Mouse (Mus musculus) CH12.LX (cell line): ENCODE results near the gene H2-Eb2. TPM values are rescaled to one million over a fixed set of nuclear protein-coding genes. Genes with fewer than 3 reads are reported as not detected.

Source experiments
- DNase-seq: peaks from one replicate; pipeline ENCODE4 v3.0.0-alpha.2; 2013; ENCODE audit errors: extremely low read depth
- H3K27ac ChIP-seq: 2 replicates; pipeline ENCODE4 v1.5.1; 2012; ENCODE audit warnings: low read depth, mild to moderate bottlenecking, control low read depth, moderate library complexity; ENCODE audit not compliant: insufficient read depth
- H3K27me3 ChIP-seq: replicated peaks from 2 replicates; pipeline ENCODE3; 2012; ENCODE audit warnings: inconsistent platforms
- H3K36me3 ChIP-seq, 2 experiments: replicated peaks in 1 of 2; 2 replicates each; pipeline versions ENCODE3 to v1.6.1; 2012; ENCODE audit warnings: inconsistent platforms in 1 of 2, low read length in 1 of 2, mild to moderate bottlenecking in 1 of 2, mixed read lengths in 1 of 2, moderate library complexity in 1 of 2; ENCODE audit not compliant: control insufficient read depth in 1 of 2, insufficient read depth in 1 of 2
- H3K4me1 ChIP-seq, 2 experiments: 2 replicates each; pipeline ENCODE4 v1.6.1; 2012; ENCODE audit warnings: inconsistent platforms in 1 of 2, moderate library complexity in 1 of 2; ENCODE audit not compliant: insufficient read depth in 2 of 2, control insufficient read depth in 1 of 2
- H3K4me2 ChIP-seq: 2 replicates; pipeline ENCODE4 v1.6.1; 2012; ENCODE audit warnings: low read depth, mild to moderate bottlenecking, control low read depth; ENCODE audit not compliant: poor library complexity, insufficient read depth, severe bottlenecking
- H3K4me3 ChIP-seq, 3 experiments: fragments of 150-350 bp in 1 of 3; sonication (generic) in 1 of 3; replicated peaks in 1 of 3; 2 replicates each; pipeline versions ENCODE3 to v1.5.1; 2011 to 2012; ENCODE audit warnings: low read depth in 2 of 3, low read length in 2 of 3, mild to moderate bottlenecking in 2 of 3, moderate library complexity in 2 of 3, control low read depth in 1 of 3, improper control_type of control experiment in 1 of 3, inconsistent platforms in 1 of 3, mixed read lengths in 1 of 3; ENCODE audit not compliant: poor library complexity in 1 of 3
- H3K79me2 ChIP-seq: replicated peaks from 2 replicates; pipeline ENCODE4 v1.6.1; 2012; ENCODE audit warnings: mild to moderate bottlenecking, moderate library complexity; ENCODE audit not compliant: control insufficient read depth, poor library complexity, insufficient read depth, severe bottlenecking; ENCODE audit errors: extremely low read depth
- H3K9ac ChIP-seq: 2 replicates; pipeline ENCODE4 v1.6.1; 2012; ENCODE audit warnings: low read depth, mild to moderate bottlenecking, control low read depth, moderate library complexity; ENCODE audit not compliant: insufficient read depth
- H3K9me3 ChIP-seq: replicated peaks from 2 replicates; pipeline ENCODE3; 2012; ENCODE audit warnings: low read length, inconsistent platforms, mixed read lengths
- BHLHE40 ChIP-seq: IDR thresholded peaks from 2 replicates; pipeline ENCODE4 v1.6.1; 2011; ENCODE audit warnings: mild to moderate bottlenecking, low read depth, low read length, improper control_type of control experiment
- CTCF ChIP-seq, 2 experiments: IDR thresholded peaks in 1 of 2; conservative IDR thresholded peaks in 1 of 2; 2 replicates each; pipeline ENCODE4 v1.5.1; 2011 to 2012; ENCODE audit warnings: low read depth in 2 of 2, low read length in 2 of 2, improper control_type of control experiment in 1 of 2, inconsistent platforms in 1 of 2, mild to moderate bottlenecking in 1 of 2, moderate library complexity in 1 of 2
- E2F4 ChIP-seq: IDR thresholded peaks from 2 replicates; pipeline ENCODE4 v1.6.1; 2011; ENCODE audit warnings: low read depth, low read length, improper control_type of control experiment; ENCODE audit not compliant: insufficient replicate concordance
- ELF1 ChIP-seq: IDR thresholded peaks from 2 replicates; pipeline ENCODE4 v1.6.1; 2014; ENCODE audit warnings: low read depth, mild to moderate bottlenecking, inconsistent platforms, low read length, improper control_type of control experiment
- ETS1 ChIP-seq: conservative IDR thresholded peaks from 2 replicates; pipeline ENCODE4 v1.6.1; 2012; ENCODE audit warnings: low read depth, mild to moderate bottlenecking, inconsistent platforms, low read length, improper control_type of control experiment, moderate library complexity
- GABPA ChIP-seq: IDR thresholded peaks from 2 replicates; pipeline ENCODE4 v1.6.1; 2012; ENCODE audit warnings: low read depth, low read length, improper control_type of control experiment, inconsistent platforms; ENCODE audit not compliant: insufficient replicate concordance
- HCFC1 ChIP-seq: IDR thresholded peaks from 2 replicates; pipeline ENCODE4 v1.6.1; 2012; ENCODE audit warnings: low read depth, mild to moderate bottlenecking, inconsistent platforms, low read length, improper control_type of control experiment
- IRF4 ChIP-seq: IDR thresholded peaks from 2 replicates; pipeline ENCODE4 v1.6.1; 2014; ENCODE audit warnings: low read depth, mild to moderate bottlenecking, inconsistent platforms, low read length, improper control_type of control experiment
- JUN ChIP-seq: IDR thresholded peaks from 2 replicates; pipeline ENCODE4 v1.6.1; 2011; ENCODE audit warnings: low read depth, mild to moderate bottlenecking, low read length, improper control_type of control experiment, moderate library complexity; ENCODE audit not compliant: insufficient read depth
- JUND ChIP-seq: conservative IDR thresholded peaks from 2 replicates; pipeline ENCODE4 v1.6.1; 2011; ENCODE audit warnings: low read depth, low read length, improper control_type of control experiment
- KAT2A ChIP-seq: IDR thresholded peaks from 2 replicates; pipeline ENCODE4 v1.6.1; 2012; ENCODE audit warnings: low read length, improper control_type of control experiment, inconsistent platforms; ENCODE audit not compliant: insufficient replicate concordance
- MAFK ChIP-seq: IDR thresholded peaks from 2 replicates; pipeline ENCODE4 v1.6.1; 2011; ENCODE audit warnings: low read length, improper control_type of control experiment; ENCODE audit not compliant: insufficient replicate concordance
- MAZ ChIP-seq: IDR thresholded peaks from 2 replicates; pipeline ENCODE4 v1.6.1; 2012; ENCODE audit warnings: low read depth, mild to moderate bottlenecking, inconsistent platforms, low read length, improper control_type of control experiment, moderate library complexity
- MEF2A ChIP-seq: IDR thresholded peaks from 2 replicates; pipeline ENCODE4 v1.6.1; 2014; ENCODE audit warnings: low read depth, mild to moderate bottlenecking, inconsistent platforms, low read length, improper control_type of control experiment, borderline replicate concordance
- MYC ChIP-seq: IDR thresholded peaks from 2 replicates; pipeline ENCODE4 v1.6.1; 2011; ENCODE audit warnings: low read depth, mild to moderate bottlenecking, improper control_type of control experiment, low read length
- NELFE ChIP-seq: IDR thresholded peaks from 2 replicates; pipeline ENCODE4 v1.6.1; 2011; ENCODE audit warnings: low read depth, low read length, improper control_type of control experiment
- PAX5 ChIP-seq: IDR thresholded peaks from 2 replicates; pipeline ENCODE4 v1.6.1; 2012; ENCODE audit warnings: low read length, inconsistent platforms, mixed read lengths
- POLR2A ChIP-seq: IDR thresholded peaks from 2 replicates; pipeline ENCODE4 v1.6.1; 2011; ENCODE audit warnings: low read depth, mild to moderate bottlenecking, improper control_type of control experiment, low read length
- POLR2AphosphoS2 ChIP-seq: IDR thresholded peaks from 2 replicates; pipeline ENCODE4 v1.6.1; 2011; ENCODE audit warnings: low read depth, low read length, improper control_type of control experiment
- RAD21 ChIP-seq: IDR thresholded peaks from 2 replicates; pipeline ENCODE4 v1.6.1; 2011; ENCODE audit warnings: low read depth, mild to moderate bottlenecking, low read length, improper control_type of control experiment, moderate library complexity
- RCOR1 ChIP-seq: conservative IDR thresholded peaks from 2 replicates; pipeline ENCODE4 v1.6.1; 2012; ENCODE audit warnings: low read depth, mild to moderate bottlenecking, inconsistent platforms, low read length, improper control_type of control experiment
- SIN3A ChIP-seq: IDR thresholded peaks from 2 replicates; pipeline ENCODE4 v1.6.1; 2012; ENCODE audit warnings: low read length, improper control_type of control experiment, inconsistent platforms
- TBP ChIP-seq: conservative IDR thresholded peaks from 2 replicates; pipeline ENCODE4 v1.6.1; 2011; ENCODE audit warnings: low read depth, low read length, improper control_type of control experiment
- TCF12 ChIP-seq: IDR thresholded peaks from 2 replicates; pipeline ENCODE4 v1.6.1; 2014; ENCODE audit warnings: low read depth, mild to moderate bottlenecking, inconsistent platforms, low read length, improper control_type of control experiment
- UBTF ChIP-seq: IDR thresholded peaks from 2 replicates; pipeline ENCODE4 v1.6.1; 2012; ENCODE audit warnings: low read depth, mild to moderate bottlenecking, inconsistent platforms, low read length, improper control_type of control experiment, moderate library complexity
- USF1 ChIP-seq: IDR thresholded peaks from 2 replicates; pipeline ENCODE4 v1.6.1; 2014; ENCODE audit warnings: low read depth, mild to moderate bottlenecking, inconsistent platforms, low read length, improper control_type of control experiment
- USF2 ChIP-seq: conservative IDR thresholded peaks from 2 replicates; pipeline ENCODE4 v1.6.1; 2011; ENCODE audit warnings: low read depth, low read length, improper control_type of control experiment
- ZC3H11A ChIP-seq: IDR thresholded peaks from 2 replicates; pipeline ENCODE4 v1.6.1; 2012; ENCODE audit warnings: low read depth, mild to moderate bottlenecking, inconsistent platforms, low read length, improper control_type of control experiment
- ZKSCAN1 ChIP-seq: IDR thresholded peaks from 2 replicates; pipeline ENCODE4 v1.6.1; 2012; ENCODE audit warnings: low read depth, inconsistent platforms, low read length, improper control_type of control experiment, borderline replicate concordance
- ZMIZ1 ChIP-seq: IDR thresholded peaks from 2 replicates; pipeline ENCODE4 v1.6.1; 2012; ENCODE audit warnings: low read depth, mild to moderate bottlenecking, inconsistent platforms, low read length, improper control_type of control experiment
- ZNF384 ChIP-seq: IDR thresholded peaks from 2 replicates; pipeline ENCODE4 v1.6.1; 2012; ENCODE audit warnings: low read depth, low read length, improper control_type of control experiment, inconsistent platforms
- dilution Hi-C: fragments of 300-500 bp; cut with MboI; formaldehyde crosslinking; loops from 2 replicates; pipeline ENCODE4 v1.14.3; 2020; ENCODE audit warnings: low sequenced_read_pairs; ENCODE audit not compliant: extremely low pct_unique_long_range_greater_than_20kb, extremely low pct_ligation_motif_present
- in situ Hi-C: fragments of 300-500 bp; cut with MboI; formaldehyde crosslinking; loops from 3 replicates; pipeline ENCODE4 v1.14.3; 2019; ENCODE audit warnings: low sequenced_read_pairs, low pct_ligation_motif_present, low pct_unique_long_range_greater_than_20kb, mixed read lengths
- polyA plus RNA-seq: library from polyadenylated mRNA; unstranded; fragments of >175 nt; gene quantifications from 2 replicates; pipeline ENCODE4 v1.2.1, GENCODE M21; 2012; ENCODE audit warnings: low read depth; ENCODE audit not compliant: insufficient read length
- total RNA-seq, 2 experiments: library from RNA; depleted of rRNA; stranded (reverse); fragments of 300-350 nt in 1 of 2; fragments of >200 nt in 1 of 2; gene quantifications; 2 replicates each; pipeline ENCODE4 v1.2.3; 2012 to 2014

The H2-Eb2 gene
- total and polyA plus RNA-seq, 3 experiments = 5.8 to 11.4 (median 10.9) TPM

GRCm38 (mm10) chr17:34312185-34312584 lies 13.3 kb upstream of the H2-Eb2 start:
- peak overlapping the region; percentile 40 for H3K27ac ChIP-seq
- no peak overlapping the region for H3K4me2 ChIP-seq
- H3K4me3 ChIP-seq = no peak overlapping the region
- peaks cover 10 to 58% of the 10 kb centered on the region in 2 experiments for H3K4me1 ChIP-seq
- no peak overlapping the region for H3K9ac ChIP-seq
- in situ Hi-C loops (no loop called here), dilution Hi-C loops (no loop called here)
- peaks cover 11% of the 10 kb centered on the region for H3K9me3 ChIP-seq
- no peaks in the 10 kb centered on the region for H3K27me3 ChIP-seq
- H3K36me3 ChIP-seq = peaks cover 51 to 81% of the 10 kb centered on the region in 2 experiments
- H3K79me2 ChIP-seq = peaks cover 13% of the 10 kb centered on the region
- TF ChIP-seq HCFC1 (no peak), POLR2A (no peak), BHLHE40 (no peak), RAD21 (no peak), CTCF (conservative IDR thresholded peaks at IDR 0.05 in 1 of 2, IDR thresholded peaks at IDR 0.05 in 1 of 2; ENCODE audit: low read depth in 2 of 2, low read length in 2 of 2) (no peak), RCOR1 (no peak), KAT2A (no peak), NELFE (no peak), MYC (no peak)
- TF ChIP-seq, all 38 proteins: peak for 0
- DNase-seq = no peak

- DNase-seq = peak; percentile 84
- no peak overlapping the region for H3K27ac ChIP-seq
- H3K9me3 ChIP-seq = peaks cover 11% of the 10 kb centered on the region
- H3K36me3 ChIP-seq = peaks cover 51 to 71% of the 10 kb centered on the region in 2 experiments
- no peak overlapping the region for H3K4me2 ChIP-seq
- peaks cover 3% of the 10 kb centered on the region; the same call in 1 of the 2 replicates for H3K79me2 ChIP-seq
- no peaks in the 10 kb centered on the region for H3K27me3 ChIP-seq
- dilution Hi-C loops = no loop called here
- in situ Hi-C loops = no loop called here
- no peak overlapping the region for H3K4me3 ChIP-seq
- H3K4me1 ChIP-seq = peaks cover 6 to 50% of the 10 kb centered on the region in 2 experiments
- no peak overlapping the region for H3K9ac ChIP-seq
- TF ChIP-seq MAZ (no peak), MYC (peak; percentile 53; the same call in 1 of the 2 replicates), JUN (no peak), POLR2AphosphoS2 (no peak), TBP (no peak), TCF12 (peak; percentile 37; the same call in 1 of the 2 replicates), RCOR1 (no peak), ELF1 (no peak), JUND (0 out of 2 replicates have a peak, but pooled peaks have one; percentile 20), HCFC1 (no peak), NELFE (no peak), MEF2A (peak; percentile 31; the same call in 1 of the 2 replicates), UBTF (no peak), BHLHE40 (peak; percentile 53), CTCF (conservative IDR thresholded peaks at IDR 0.05 in 1 of 2, IDR thresholded peaks at IDR 0.05 in 1 of 2; ENCODE audit: low read depth in 2 of 2, low read length in 2 of 2) (peak; percentile 60 to 89), ZKSCAN1 (no peak), MAFK (no peak), ZMIZ1 (no peak), SIN3A (no peak), USF2 (no peak), KAT2A (no peak), ETS1 (0 out of 2 replicates have a peak, but pooled peaks have one; percentile 9), ZC3H11A (peak; percentile 65), PAX5 (no peak), USF1 (no peak), GABPA (no peak), ZNF384 (peak; percentile 83), IRF4 (peak; percentile 72), E2F4 (no peak)
Observed at GRCm38 (mm10) chr17:34313393-34313792, 12.1 kb upstream of the H2-Eb2 start.
